Mouse (Mus musculus): ENCODE results near the gene Rad51b. TPM values are rescaled to one million over a fixed set of nuclear protein-coding genes. Genes with fewer than 3 reads are reported as not detected.

The Rad51b gene
- total RNA-seq, 2 experiments from 2014 or later = 2.0 TPM

- intact Hi-C loops (cut with DNase I) = loop anchor here (2.0 kb wide), 2 partner anchors 63 to 271 kb away; no protein-coding TSS in a partner anchor
- no peak for DNase-seq
Observed at GRCm38 (mm10) chr12:79839096-79839941, 542.2 kb downstream of the Rad51b start.

- intact Hi-C loops (cut with DNase I) = loop anchor here (5.0 kb wide), 2 partner anchors 52 to 127 kb away; no protein-coding TSS in a partner anchor
- no peak for DNase-seq
Observed at GRCm38 (mm10) chr12:79840465-79840864, 543.4 kb downstream of the Rad51b start.

- intact Hi-C loops (cut with DNase I) = loop anchor here (5.0 kb wide), 2 partner anchors 51 to 126 kb away; no protein-coding TSS in a partner anchor
- DNase-seq = peak in 1 of 2 experiments; percentile 59
Observed at GRCm38 (mm10) chr12:79841248-79841647, 544.2 kb downstream of the Rad51b start.

GRCm38 (mm10) chr12:79842319-79842718 lies 545.2 kb downstream of the Rad51b start:
- DNase-seq = peak in 1 of 2 experiments; percentile 45
- intact Hi-C loops (cut with DNase I) = loop anchor here (5.0 kb wide), 2 partner anchors 50 to 125 kb away; no protein-coding TSS in a partner anchor

- intact Hi-C loops (cut with DNase I) = loop anchor here (5.0 kb wide), 2 partner anchors 49 to 124 kb away; no protein-coding TSS in a partner anchor
- no peak for DNase-seq
Observed at GRCm38 (mm10) chr12:79843002-79843401, 545.9 kb downstream of the Rad51b start.

GRCm38 (mm10) chr12:79843496-79843895 lies 546.4 kb downstream of the Rad51b start:
- intact Hi-C loops (cut with DNase I) = loop anchor here (5.0 kb wide), 2 partner anchors 49 to 124 kb away; no protein-coding TSS in a partner anchor
- DNase-seq = no peak

- intact Hi-C loops (cut with DNase I) = no loop called here
- no peak for DNase-seq
Observed at GRCm38 (mm10) chr12:79846247-79847151, 549.4 kb downstream of the Rad51b start.

- intact Hi-C loops (cut with DNase I) = no loop called here
- no peak for DNase-seq
Observed at GRCm38 (mm10) chr12:79848539-79848938, 551.5 kb downstream of the Rad51b start.

GRCm38 (mm10) chr12:79850021-79850420 lies 552.9 kb downstream of the Rad51b start:
- intact Hi-C loops (cut with DNase I) = no loop called here
- peak in 1 of 2 experiments; percentile 24 for DNase-seq

GRCm38 (mm10) chr12:79851898-79852297 lies 554.8 kb downstream of the Rad51b start:
- intact Hi-C loops (cut with DNase I) = no loop called here
- no peak for DNase-seq

- DNase-seq = no peak
- intact Hi-C loops (cut with DNase I) = no loop called here
Observed at GRCm38 (mm10) chr12:79852606-79853005, 555.5 kb downstream of the Rad51b start.

GRCm38 (mm10) chr12:79853901-79854490 lies 556.9 kb downstream of the Rad51b start:
- intact Hi-C loops (cut with DNase I) = no loop called here
- DNase-seq = no peak

- no peak for DNase-seq
- intact Hi-C loops (cut with DNase I) = no loop called here
Observed at GRCm38 (mm10) chr12:79854507-79854906, 557.4 kb downstream of the Rad51b start.

- DNase-seq = peak; percentile 92 to 93
- intact Hi-C loops (cut with DNase I) = no loop called here
Observed at GRCm38 (mm10) chr12:79856116-79856909, 559.2 kb downstream of the Rad51b start.

GRCm38 (mm10) chr12:79857704-79858103 lies 560.6 kb downstream of the Rad51b start:
- no peak for DNase-seq
- intact Hi-C loops (cut with DNase I) = no loop called here

GRCm38 (mm10) chr12:79858336-79858735 lies 561.3 kb downstream of the Rad51b start:
- no peak for DNase-seq
- intact Hi-C loops (cut with DNase I) = no loop called here

- intact Hi-C loops (cut with DNase I) = no loop called here
- DNase-seq = peak; percentile 76 to 77
Observed at GRCm38 (mm10) chr12:79859354-79860247, 562.5 kb downstream of the Rad51b start.

- intact Hi-C loops (cut with DNase I) = no loop called here
- DNase-seq = no peak
Observed at GRCm38 (mm10) chr12:79860248-79860555, 563.1 kb downstream of the Rad51b start.
